Mouse (Mus musculus): ENCODE data around the gene Ptpn7.

GRCm38 (mm10) chr1:135089626-135090025, 42.9 kb upstream of the Ptpn7 start:
- TF ChIP-seq CTCF (IDR thresholded peaks at IDR 0.05; ENCODE audit: low read depth, low read length) (no peak), POLR2A (IDR thresholded peaks at IDR 0.05; ENCODE audit: insufficient read depth, low read length) (no peak)

Data from ES-Bruce4 (cell line).